Mouse (Mus musculus): ENCODE measurements at regions not wholly inside any gene's neighbourhood (a gene's known extent, or its start where the extent isn't known, plus 50 kb on each side); places are given as distances from the start of the nearest gene placed in this dataset.

DNA sequence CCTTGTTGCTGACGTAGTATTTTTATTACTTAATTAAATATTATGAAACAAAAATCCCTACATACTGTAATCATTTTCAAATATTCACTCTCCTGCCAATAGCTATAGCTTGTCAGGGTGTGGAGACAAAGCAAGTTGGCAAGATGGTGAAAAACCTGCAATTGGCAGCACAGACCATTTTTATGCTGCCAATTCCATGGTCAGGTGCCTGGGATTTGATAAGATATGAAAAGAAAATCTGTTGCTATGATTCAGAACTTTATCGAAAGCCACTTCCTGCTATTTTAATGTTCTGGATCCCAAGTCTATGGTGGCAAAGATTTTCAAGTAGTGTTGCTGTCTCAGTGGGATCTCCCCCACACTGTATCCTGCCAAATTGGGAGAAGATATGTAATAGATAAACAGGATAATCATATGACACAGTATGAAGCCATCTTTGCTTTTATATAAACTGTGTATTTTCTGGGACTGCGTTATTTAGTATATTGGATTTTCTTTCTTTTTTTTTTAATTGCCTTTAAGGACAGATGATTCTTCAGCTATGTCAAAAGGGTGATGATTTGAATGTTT lies 165.3 kb upstream of the Lrrc3b start:
- TF ChIP-seq POLR2A (IDR thresholded peaks at IDR 0.05; ENCODE audit: borderline replicate concordance, control insufficient read depth, low read depth, low read length) (no peak), CTCF (IDR thresholded peaks at IDR 0.05; ENCODE audit: control insufficient read depth, insufficient read depth, low read length) (no peak)
- Histone ChIP-seq H3K4me3 (replicated peaks; ENCODE audit: control insufficient read depth, low read depth, low read length) (no peak overlapping the region), H3K27ac (ENCODE audit: control insufficient read depth, insufficient read depth, low read depth, low read length, poor library complexity) (no peak overlapping the region), H3K4me1 (ENCODE audit: control insufficient read depth, insufficient read depth, low read length) (no peaks in the 10 kb centered on the region)
- WGBS = 76% methylated on average over 3 of the region's 3 CpGs

DNA sequence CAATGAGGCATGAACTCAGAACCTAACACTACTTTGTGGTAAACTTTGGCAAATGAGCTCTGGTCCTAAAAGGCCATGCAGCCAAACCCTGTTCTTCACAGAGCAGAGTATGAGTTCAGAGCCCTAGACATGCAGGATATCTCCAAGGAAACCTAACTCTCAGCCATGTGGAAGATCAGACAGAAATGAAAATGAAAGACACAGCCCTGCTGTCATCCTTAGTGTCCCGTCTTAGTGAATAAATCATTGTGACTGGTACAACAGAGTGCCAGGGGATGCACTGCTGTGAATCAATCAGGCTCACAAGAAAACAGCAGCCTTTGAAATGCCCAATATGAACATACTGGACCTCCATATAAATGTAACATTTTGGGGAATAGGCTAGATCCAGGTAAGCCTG lies 171.4 kb upstream of the Lrrc3b start:
- no peak overlapping the region for H3K27ac ChIP-seq (ENCODE audit: control insufficient read depth, insufficient read depth, low read depth, low read length, poor library complexity)
- TF ChIP-seq CTCF (IDR thresholded peaks at IDR 0.05; ENCODE audit: control insufficient read depth, insufficient read depth, low read length) = no peak
- TF ChIP-seq POLR2A (IDR thresholded peaks at IDR 0.05; ENCODE audit: borderline replicate concordance, control insufficient read depth, low read depth, low read length) = no peak
- H3K4me1 ChIP-seq (ENCODE audit: control insufficient read depth, insufficient read depth, low read length) = no peaks in the 10 kb centered on the region
- WGBS = 79% methylated on average over 1 of the region's 1 CpGs
- no peak overlapping the region for H3K4me3 ChIP-seq (replicated peaks; ENCODE audit: control insufficient read depth, low read depth, low read length)

DNA sequence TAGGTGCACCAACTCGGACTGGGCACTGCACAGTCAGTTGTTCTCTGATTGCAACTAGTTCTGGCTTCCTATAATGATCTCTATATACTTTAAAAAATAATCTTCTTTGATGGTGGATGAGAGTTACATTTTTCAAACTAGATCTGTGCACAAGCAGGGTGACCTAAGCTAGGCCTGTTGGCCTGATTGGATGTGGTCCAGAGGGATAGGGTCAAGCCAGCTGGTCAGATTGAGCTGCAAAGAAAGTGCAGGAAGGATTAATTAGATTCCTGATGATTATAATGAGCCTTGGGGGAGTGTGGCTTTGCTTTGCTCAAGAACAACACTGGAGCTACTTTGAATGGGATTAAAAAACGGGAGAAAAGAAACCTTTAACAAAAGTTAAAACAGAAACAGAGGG lies 195.8 kb upstream of the Lrrc3b start:
- TF ChIP-seq POLR2A (IDR thresholded peaks at IDR 0.05; ENCODE audit: borderline replicate concordance, control insufficient read depth, low read depth, low read length) (no peak), CTCF (IDR thresholded peaks at IDR 0.05; ENCODE audit: control insufficient read depth, insufficient read depth, low read length) (no peak)
- H3K4me1 ChIP-seq (ENCODE audit: control insufficient read depth, insufficient read depth, low read length) = no peaks in the 10 kb centered on the region
- 36% methylated on average over 2 of the region's 2 CpGs for WGBS
- H3K27ac ChIP-seq (ENCODE audit: control insufficient read depth, insufficient read depth, low read depth, low read length, poor library complexity) = no peak overlapping the region
- H3K4me3 ChIP-seq (replicated peaks; ENCODE audit: control insufficient read depth, low read depth, low read length) = no peak overlapping the region

DNA sequence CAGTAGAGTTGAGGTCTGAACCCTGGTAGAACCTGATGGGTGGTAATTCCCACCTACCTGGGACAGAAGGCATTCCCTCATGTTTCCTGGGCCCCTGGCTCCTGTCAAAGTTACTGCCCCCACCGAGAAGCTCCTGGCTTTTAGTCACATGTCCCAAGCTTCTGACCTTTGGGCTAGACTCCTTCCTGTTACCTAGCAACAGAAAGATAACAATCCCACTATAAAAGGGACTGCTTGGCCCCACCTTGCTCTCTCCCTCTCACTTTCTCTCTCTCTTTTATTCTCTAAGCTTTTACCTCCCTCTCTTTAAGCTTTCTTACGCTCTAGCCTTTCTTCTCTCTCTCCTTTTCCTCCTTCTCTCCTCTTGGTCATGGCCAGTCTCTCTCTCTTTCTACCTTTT lies 198.9 kb upstream of the Lrrc3b start:
- Histone ChIP-seq H3K27ac (ENCODE audit: control insufficient read depth, insufficient read depth, low read depth, low read length, poor library complexity) (no peak overlapping the region), H3K4me1 (ENCODE audit: control insufficient read depth, insufficient read depth, low read length) (no peaks in the 10 kb centered on the region), H3K4me3 (replicated peaks; ENCODE audit: control insufficient read depth, low read depth, low read length) (no peak overlapping the region)
- 69% methylated on average over 2 of the region's 2 CpGs for WGBS
- TF ChIP-seq CTCF (IDR thresholded peaks at IDR 0.05; ENCODE audit: control insufficient read depth, insufficient read depth, low read length) (no peak), POLR2A (IDR thresholded peaks at IDR 0.05; ENCODE audit: borderline replicate concordance, control insufficient read depth, low read depth, low read length) (no peak)

DNA sequence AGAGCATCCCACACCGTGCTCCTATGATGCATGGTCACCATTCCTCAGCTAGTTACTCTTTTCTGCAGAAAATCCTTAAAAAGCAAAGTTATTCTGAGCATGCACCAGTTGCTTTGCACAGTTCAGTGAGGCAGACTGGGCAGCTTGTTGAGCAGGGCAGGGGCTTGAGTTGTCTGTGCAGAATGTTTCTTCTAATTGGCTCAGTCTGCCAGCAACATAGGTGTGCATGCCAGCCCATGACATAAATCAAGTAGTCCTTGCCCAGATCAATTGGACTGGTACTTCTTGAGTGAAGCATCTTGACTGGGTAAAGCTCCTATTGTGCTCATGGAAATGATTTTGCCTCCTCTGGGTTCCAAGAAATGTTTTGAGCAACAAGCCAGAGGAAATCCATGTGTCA lies 200.1 kb upstream of the Lrrc3b start:
- no peak for TF ChIP-seq POLR2A (IDR thresholded peaks at IDR 0.05; ENCODE audit: borderline replicate concordance, control insufficient read depth, low read depth, low read length)
- TF ChIP-seq CTCF (IDR thresholded peaks at IDR 0.05; ENCODE audit: control insufficient read depth, insufficient read depth, low read length) = no peak
- 74% methylated on average over 1 of the region's 1 CpGs for WGBS
- H3K27ac ChIP-seq (ENCODE audit: control insufficient read depth, insufficient read depth, low read depth, low read length, poor library complexity) = no peak overlapping the region
- no peaks in the 10 kb centered on the region for H3K4me1 ChIP-seq (ENCODE audit: control insufficient read depth, insufficient read depth, low read length)
- no peak overlapping the region for H3K4me3 ChIP-seq (replicated peaks; ENCODE audit: control insufficient read depth, low read depth, low read length)

GRCm38 (mm10) chr14:15660886-15661285 lies 222.1 kb upstream of the Lrrc3b start:
- Histone ChIP-seq H3K4me3 (replicated peaks; ENCODE audit: control insufficient read depth, low read depth, low read length) (no peak overlapping the region), H3K4me1 (ENCODE audit: control insufficient read depth, insufficient read depth, low read length) (no peaks in the 10 kb centered on the region), H3K27ac (ENCODE audit: control insufficient read depth, insufficient read depth, low read depth, low read length, poor library complexity) (no peak overlapping the region)
- 42% methylated on average over 2 of the region's 2 CpGs for WGBS
- TF ChIP-seq CTCF (IDR thresholded peaks at IDR 0.05; ENCODE audit: control insufficient read depth, insufficient read depth, low read length) (no peak), POLR2A (IDR thresholded peaks at IDR 0.05; ENCODE audit: borderline replicate concordance, control insufficient read depth, low read depth, low read length) (no peak)

GRCm38 (mm10) chr14:15672292-15672691 lies 233.5 kb upstream of the Lrrc3b start:
- Histone ChIP-seq H3K4me1 (ENCODE audit: control insufficient read depth, insufficient read depth, low read length) (no peaks in the 10 kb centered on the region), H3K4me3 (replicated peaks; ENCODE audit: control insufficient read depth, low read depth, low read length) (no peak overlapping the region), H3K27ac (ENCODE audit: control insufficient read depth, insufficient read depth, low read depth, low read length, poor library complexity) (no peak overlapping the region)
- TF ChIP-seq POLR2A (IDR thresholded peaks at IDR 0.05; ENCODE audit: borderline replicate concordance, control insufficient read depth, low read depth, low read length) (no peak), CTCF (IDR thresholded peaks at IDR 0.05; ENCODE audit: control insufficient read depth, insufficient read depth, low read length) (no peak)

DNA sequence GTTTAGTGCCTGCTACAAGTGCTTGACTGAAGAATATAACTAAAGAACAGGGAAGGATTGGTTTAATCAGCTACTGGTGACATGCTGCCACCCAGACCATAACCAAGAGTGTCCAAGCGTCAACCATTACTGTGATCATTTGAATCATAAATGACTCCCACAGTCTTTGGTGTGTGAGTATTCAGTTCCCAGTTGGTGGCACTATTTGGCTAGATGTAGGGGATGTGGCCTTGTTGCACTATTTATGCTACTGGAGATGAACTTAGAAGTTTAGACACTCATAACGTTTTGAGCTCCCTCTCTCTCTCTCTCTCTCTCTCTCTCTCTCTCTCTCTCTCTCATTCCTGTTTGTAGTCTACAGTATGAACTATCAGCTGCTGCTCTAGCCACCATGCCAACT lies 238.4 kb upstream of the Lrrc3b start:
- WGBS = 64% methylated on average over 2 of the region's 2 CpGs
- Histone ChIP-seq H3K27ac (ENCODE audit: control insufficient read depth, insufficient read depth, low read depth, low read length, poor library complexity) (no peak overlapping the region), H3K4me3 (replicated peaks; ENCODE audit: control insufficient read depth, low read depth, low read length) (no peak overlapping the region), H3K4me1 (ENCODE audit: control insufficient read depth, insufficient read depth, low read length) (no peaks in the 10 kb centered on the region)
- TF ChIP-seq CTCF (IDR thresholded peaks at IDR 0.05; ENCODE audit: control insufficient read depth, insufficient read depth, low read length) = no peak
- no peak for TF ChIP-seq POLR2A (IDR thresholded peaks at IDR 0.05; ENCODE audit: borderline replicate concordance, control insufficient read depth, low read depth, low read length)

- WGBS = 82% methylated on average over 2 of the region's 2 CpGs
- TF ChIP-seq CTCF (IDR thresholded peaks at IDR 0.05; ENCODE audit: control insufficient read depth, insufficient read depth, low read length) (no peak), POLR2A (IDR thresholded peaks at IDR 0.05; ENCODE audit: borderline replicate concordance, control insufficient read depth, low read depth, low read length) (no peak)
- Histone ChIP-seq H3K4me1 (ENCODE audit: control insufficient read depth, insufficient read depth, low read length) (no peaks in the 10 kb centered on the region), H3K27ac (ENCODE audit: control insufficient read depth, insufficient read depth, low read depth, low read length, poor library complexity) (no peak overlapping the region), H3K4me3 (replicated peaks; ENCODE audit: control insufficient read depth, low read depth, low read length) (no peak overlapping the region)
These were observed 240.7 kb upstream of the Lrrc3b start for GRCm38 (mm10) chr14:15679456-15679855.

Measured in bone marrow, adult 2 months (tissue).